Mouse (Mus musculus) midbrain, embryonic 13.5 days (tissue): ENCODE results near the gene Setd4. TPM values are rescaled to one million over a fixed set of nuclear protein-coding genes. Genes with fewer than 3 reads are reported as not detected.

Experiments used
- ATAC-seq: fragments of 200-750 bp; cut with Nextera tagmentation; 2 replicates; pipeline ENCODE4 v1.8.0; 2017; ENCODE audit warnings: mild to moderate bottlenecking, moderate TSS enrichment, moderate library complexity
- H3K27ac ChIP-seq: fragments of 300-500 bp; sonication (generic); 2 replicates; pipeline ENCODE4 v1.5.1; 2015; ENCODE audit warnings: inconsistent platforms, mild to moderate bottlenecking, moderate library complexity
- H3K27me3 ChIP-seq: fragments of 300-500 bp; sonication (generic); 2 replicates; pipeline ENCODE4 v1.6.1; 2015; ENCODE audit warnings: mild to moderate bottlenecking, inconsistent platforms
- H3K36me3 ChIP-seq: fragments of 300-500 bp; sonication (generic); 2 replicates; pipeline ENCODE4 v1.6.1; 2015; ENCODE audit warnings: mild to moderate bottlenecking, inconsistent platforms
- H3K4me1 ChIP-seq: fragments of 300-500 bp; sonication (generic); replicated peaks from 2 replicates; pipeline ENCODE4 v1.6.1; 2015; ENCODE audit warnings: inconsistent platforms
- H3K4me2 ChIP-seq: fragments of 300-500 bp; sonication (generic); replicated peaks from 2 replicates; pipeline ENCODE4 v1.6.1; 2015; ENCODE audit warnings: moderate library complexity, mild to moderate bottlenecking, inconsistent platforms
- H3K4me3 ChIP-seq: fragments of 300-500 bp; sonication (generic); replicated peaks from 2 replicates; pipeline ENCODE4 v1.5.1; 2015; ENCODE audit warnings: mild to moderate bottlenecking, inconsistent platforms
- H3K9ac ChIP-seq: fragments of 300-500 bp; sonication (generic); replicated peaks from 2 replicates; pipeline ENCODE4 v1.6.1; 2015; ENCODE audit warnings: mild to moderate bottlenecking, inconsistent platforms
- H3K9me3 ChIP-seq: fragments of 300-500 bp; sonication (generic); 2 replicates; pipeline ENCODE4 v1.6.1; 2016; ENCODE audit warnings: mild to moderate bottlenecking, inconsistent platforms
- WGBS: fragments of 180-500 bp; shearing (Covaris S2); methylation state at CpG from one replicate; pipeline ENCODE4 v1.1.7; 2015; 5-methylcytosine and 5-hydroxymethylcytosine counted together
- polyA plus RNA-seq: library from polyadenylated mRNA; unstranded; fragments of >200 nt; fragmentation: Nextera tagmentation; extraction: Ambion mirVana; gene quantifications from 2 replicates; pipeline ENCODE4 v1.2.1, GENCODE M21; 2015

The Setd4 gene
- polyA plus RNA-seq, 1 experiment from 2014 or later = 16.4 TPM

GRCm38 (mm10) chr16:93572383-93572782 lies 31.5 kb downstream of the Setd4 start:
- H3K27me3 ChIP-seq = no peaks in the 10 kb centered on the region
- H3K27ac ChIP-seq = no peak overlapping the region
- no peaks in the 10 kb centered on the region for H3K9me3 ChIP-seq
- WGBS = 96% methylated on average over 6 of the region's 6 CpGs
- H3K4me1 ChIP-seq = no peaks in the 10 kb centered on the region
- no peaks in the 10 kb centered on the region for H3K36me3 ChIP-seq
- no peak overlapping the region for H3K4me2 ChIP-seq
- no peak overlapping the region for H3K9ac ChIP-seq
- no peak; the same call in 1 of the 2 replicates for ATAC-seq
- H3K4me3 ChIP-seq = no peak overlapping the region

DNA sequence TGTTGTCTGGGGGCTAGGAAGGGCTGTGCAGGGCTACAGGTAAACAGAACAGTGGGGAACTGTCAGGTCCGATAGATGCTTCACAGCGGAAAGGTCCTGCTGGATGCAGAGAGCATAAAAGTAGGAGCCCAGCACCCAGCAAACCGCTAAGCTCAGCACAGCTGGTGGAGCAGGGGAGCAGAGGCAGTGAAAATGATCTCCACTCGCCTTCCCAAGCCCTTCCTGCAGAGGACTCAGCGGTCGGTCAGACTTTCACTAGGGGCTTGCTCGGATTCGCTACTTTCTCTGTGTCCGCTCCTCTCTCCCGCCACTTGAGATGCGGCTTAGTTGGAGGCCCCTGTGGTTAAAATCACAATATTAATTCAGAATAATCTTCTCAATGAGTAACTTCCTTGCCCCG lies 45.4 kb downstream of the Setd4 start:
- H3K4me3 ChIP-seq = no peak overlapping the region
- no peaks in the 10 kb centered on the region for H3K36me3 ChIP-seq
- no peak for ATAC-seq
- peaks cover 3% of the 10 kb centered on the region; the same call in 1 of the 2 replicates for H3K4me1 ChIP-seq
- H3K27me3 ChIP-seq = no peaks in the 10 kb centered on the region
- H3K9me3 ChIP-seq = no peaks in the 10 kb centered on the region
- H3K9ac ChIP-seq = no peak overlapping the region
- WGBS = 15% methylated on average over 12 of the region's 12 CpGs
- H3K27ac ChIP-seq = no peak overlapping the region
- peak overlapping the region; percentile 17; the same call in 1 of the 2 replicates for H3K4me2 ChIP-seq

DNA sequence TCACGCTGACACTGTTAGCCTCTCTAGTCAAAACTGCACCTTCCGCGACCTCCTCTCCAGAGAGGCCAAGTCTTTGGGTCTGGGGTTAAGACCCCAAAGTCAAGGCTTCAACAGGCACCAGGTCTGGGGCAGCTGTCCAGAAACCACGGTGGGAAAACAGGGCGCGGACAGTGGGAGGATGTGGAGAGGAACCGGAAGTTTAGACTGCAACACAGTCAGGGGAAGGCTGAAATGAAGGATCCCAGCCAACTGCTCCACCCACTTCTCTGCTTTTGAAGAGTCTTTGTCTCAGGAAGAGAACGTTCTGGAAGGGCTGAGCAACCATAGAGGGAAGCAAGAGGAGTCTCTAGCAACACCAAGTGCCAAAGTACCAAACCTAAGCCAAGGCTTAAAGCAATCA lies 46.2 kb downstream of the Setd4 start:
- H3K9me3 ChIP-seq = no peaks in the 10 kb centered on the region
- H3K4me2 ChIP-seq = no peak overlapping the region
- 75% methylated on average over 8 of the region's 8 CpGs for WGBS

DNA sequence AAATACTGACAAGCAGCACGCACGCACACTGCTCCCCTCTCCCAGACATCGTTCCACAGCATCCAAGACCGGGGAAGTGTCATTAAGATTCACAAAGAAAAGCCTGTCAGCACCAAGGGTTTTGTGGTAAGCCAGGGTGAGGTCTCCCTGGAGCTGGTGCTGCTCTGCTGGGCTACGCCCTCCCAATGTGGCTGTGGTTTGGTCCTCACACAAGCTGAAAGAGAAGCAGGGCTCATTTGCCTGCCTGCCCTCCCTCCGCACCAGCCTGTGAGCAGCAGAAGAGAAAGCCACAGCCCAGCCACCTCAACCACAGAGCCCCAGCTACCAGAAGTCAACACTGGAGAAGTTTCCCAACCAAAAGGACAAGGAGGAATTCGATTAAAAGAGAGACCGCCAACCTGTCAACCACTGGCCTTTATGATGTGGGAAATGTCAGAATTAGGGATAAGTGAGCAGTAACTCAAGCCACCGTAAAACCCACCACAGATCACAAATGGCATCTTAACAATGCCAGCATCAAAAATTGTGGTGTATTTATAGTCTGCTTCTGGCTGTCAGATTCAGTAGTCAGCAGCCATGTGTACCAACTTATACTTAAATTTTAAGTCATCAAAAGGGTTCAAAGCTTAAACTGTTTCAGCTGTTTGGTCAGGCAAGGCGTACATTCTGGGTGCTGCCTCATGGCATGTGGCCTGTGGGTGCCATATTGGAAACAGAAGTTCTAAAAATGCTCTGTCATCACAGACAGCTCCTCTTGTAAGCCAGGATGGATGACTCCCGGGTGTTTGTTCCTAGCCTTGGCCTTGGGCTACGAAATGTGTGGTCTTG lies 51.0 kb downstream of the Setd4 start:
- H3K4me2 ChIP-seq = no peak overlapping the region
- no peaks in the 10 kb centered on the region for H3K9me3 ChIP-seq
- no peak overlapping the region for H3K9ac ChIP-seq
- WGBS = 87% methylated on average over 12 of the region's 12 CpGs
- H3K27ac ChIP-seq = no peak overlapping the region
- no peak for ATAC-seq
- no peaks in the 10 kb centered on the region for H3K27me3 ChIP-seq
- H3K4me1 ChIP-seq = no peaks in the 10 kb centered on the region
- no peak overlapping the region for H3K4me3 ChIP-seq
- H3K36me3 ChIP-seq = no peaks in the 10 kb centered on the region

More for the DNA sequence above, 46.2 kb downstream of the Setd4 start:
- H3K4me1 ChIP-seq = peaks cover 3% of the 10 kb centered on the region; the same call in 1 of the 2 replicates
- no peak overlapping the region for H3K4me3 ChIP-seq
- no peak overlapping the region for H3K27ac ChIP-seq
- H3K9ac ChIP-seq = no peak overlapping the region
- no peaks in the 10 kb centered on the region for H3K36me3 ChIP-seq
- H3K27me3 ChIP-seq = no peaks in the 10 kb centered on the region
- ATAC-seq = no peak

DNA sequence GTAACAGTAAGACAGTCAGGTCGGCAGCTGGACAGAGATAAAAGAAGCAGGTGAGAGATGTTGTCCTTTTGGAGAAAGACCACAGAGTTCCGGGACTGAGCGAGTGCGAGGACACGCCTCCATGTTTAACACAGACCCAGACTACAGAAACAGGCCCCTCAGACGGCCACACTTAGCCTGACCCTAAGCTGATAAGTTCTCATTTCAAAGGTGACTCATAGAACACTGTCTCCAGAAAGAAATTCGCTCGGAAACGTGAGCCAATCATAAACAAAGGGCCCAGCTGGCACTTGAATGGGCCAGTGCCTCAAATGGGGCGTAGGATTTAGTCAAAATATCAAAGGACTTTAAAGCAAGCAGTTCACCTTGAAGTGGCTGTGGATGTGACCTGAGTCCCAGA lies 54.6 kb downstream of the Setd4 start:
- no peaks in the 10 kb centered on the region for H3K4me1 ChIP-seq
- no peaks in the 10 kb centered on the region for H3K36me3 ChIP-seq
- H3K4me3 ChIP-seq = no peak overlapping the region
- H3K27me3 ChIP-seq = no peaks in the 10 kb centered on the region
- H3K4me2 ChIP-seq = no peak overlapping the region
- no peak overlapping the region for H3K27ac ChIP-seq
- WGBS = 55% methylated on average over 10 of the region's 10 CpGs
- no peak overlapping the region for H3K9ac ChIP-seq
- ATAC-seq = no peak
- H3K9me3 ChIP-seq = no peaks in the 10 kb centered on the region

GRCm38 (mm10) chr16:93548045-93548444 lies 55.8 kb downstream of the Setd4 start:
- H3K9me3 ChIP-seq = no peaks in the 10 kb centered on the region

DNA sequence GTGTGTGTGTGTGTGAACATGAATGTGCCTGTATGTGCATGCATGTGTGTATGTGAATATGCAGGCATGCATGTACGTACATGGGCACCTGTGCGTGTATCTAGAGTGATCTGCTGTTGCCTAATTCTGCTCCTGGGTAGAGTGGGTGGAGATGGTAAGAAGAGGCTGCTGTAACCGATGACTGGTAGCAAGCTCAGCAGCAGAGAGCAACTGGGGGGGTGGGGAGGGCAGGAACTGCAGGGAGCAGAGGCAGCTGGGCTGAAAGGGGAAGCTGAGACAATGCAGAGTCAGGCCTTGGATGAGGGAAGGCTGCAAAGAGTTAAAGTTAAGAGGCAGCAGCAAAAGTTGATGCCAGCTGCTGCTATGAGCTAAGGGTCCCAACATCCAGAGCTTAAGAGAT lies 56.7 kb downstream of the Setd4 start:
- Histone ChIP-seq H3K4me1 (no peaks in the 10 kb centered on the region), H3K4me3 (no peak overlapping the region), H3K27me3 (peaks cover 6% of the 10 kb centered on the region; the same call in 1 of the 2 replicates), H3K9ac (no peak overlapping the region), H3K9me3 (no peaks in the 10 kb centered on the region), H3K36me3 (no peaks in the 10 kb centered on the region), H3K27ac (no peak overlapping the region), H3K4me2 (no peak overlapping the region)
- ATAC-seq = no peak
- 69% methylated on average over 3 of the region's 3 CpGs for WGBS

More at GRCm38 (mm10) chr16:93548045-93548444, 55.8 kb downstream of the Setd4 start:
- Histone ChIP-seq H3K4me3 (no peak overlapping the region), H3K27ac (no peak overlapping the region), H3K27me3 (peaks cover 3% of the 10 kb centered on the region; the same call in 1 of the 2 replicates), H3K4me2 (no peak overlapping the region), H3K4me1 (no peaks in the 10 kb centered on the region), H3K36me3 (no peaks in the 10 kb centered on the region), H3K9ac (no peak overlapping the region)
- ATAC-seq = no peak
- 85% methylated on average over 2 of the region's 2 CpGs for WGBS

GRCm38 (mm10) chr16:93546354-93546965 lies 57.4 kb downstream of the Setd4 start:
- no peaks in the 10 kb centered on the region for H3K4me1 ChIP-seq
- no peak overlapping the region for H3K4me2 ChIP-seq
- H3K27ac ChIP-seq = no peak overlapping the region
- no peak overlapping the region for H3K9ac ChIP-seq
- no peaks in the 10 kb centered on the region for H3K9me3 ChIP-seq
- H3K4me3 ChIP-seq = no peak overlapping the region
- no peaks in the 10 kb centered on the region for H3K36me3 ChIP-seq
- H3K27me3 ChIP-seq = peaks cover 6% of the 10 kb centered on the region; the same call in 1 of the 2 replicates
- no peak for ATAC-seq
- 84% methylated on average over 12 of the region's 12 CpGs for WGBS

- H3K27me3 ChIP-seq = peaks cover 6% of the 10 kb centered on the region; the same call in 1 of the 2 replicates
- 85% methylated on average over 4 of the region's 4 CpGs for whole genome bisulfite sequencing
- H3K27ac ChIP-seq = no peak overlapping the region
- no peaks in the 10 kb centered on the region for H3K9me3 ChIP-seq
- H3K4me2 ChIP-seq = no peak overlapping the region
- H3K36me3 ChIP-seq = no peaks in the 10 kb centered on the region
- no peak overlapping the region for H3K9ac ChIP-seq
- ATAC-seq = no peak
- no peaks in the 10 kb centered on the region for H3K4me1 ChIP-seq
- H3K4me3 ChIP-seq = no peak overlapping the region
Measured at GRCm38 (mm10) chr16:93544931-93545330, 58.9 kb downstream of the Setd4 start.

DNA sequence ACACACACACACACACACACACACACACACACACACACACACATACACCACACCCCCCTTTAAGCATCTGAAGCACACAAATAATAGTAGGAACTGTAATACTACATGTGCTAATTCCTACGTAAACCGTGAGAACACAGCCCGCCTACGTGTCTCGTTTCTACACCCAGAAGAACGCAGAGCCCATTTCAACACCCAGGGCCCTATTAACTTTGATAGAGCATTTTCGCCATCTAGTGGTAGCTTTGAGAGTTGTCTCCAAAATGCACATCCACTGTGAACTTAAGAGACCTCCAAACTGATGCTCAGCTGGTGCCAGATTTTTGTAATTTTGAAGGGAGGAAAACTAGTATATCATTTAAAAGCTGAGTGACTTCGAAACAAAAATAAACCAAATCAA lies 60.2 kb downstream of the Setd4 start:
- 7% methylated on average over 8 of the region's 8 CpGs for WGBS
- H3K4me2 ChIP-seq = no peak overlapping the region
- peak; percentile 77 for ATAC-seq

DNA sequence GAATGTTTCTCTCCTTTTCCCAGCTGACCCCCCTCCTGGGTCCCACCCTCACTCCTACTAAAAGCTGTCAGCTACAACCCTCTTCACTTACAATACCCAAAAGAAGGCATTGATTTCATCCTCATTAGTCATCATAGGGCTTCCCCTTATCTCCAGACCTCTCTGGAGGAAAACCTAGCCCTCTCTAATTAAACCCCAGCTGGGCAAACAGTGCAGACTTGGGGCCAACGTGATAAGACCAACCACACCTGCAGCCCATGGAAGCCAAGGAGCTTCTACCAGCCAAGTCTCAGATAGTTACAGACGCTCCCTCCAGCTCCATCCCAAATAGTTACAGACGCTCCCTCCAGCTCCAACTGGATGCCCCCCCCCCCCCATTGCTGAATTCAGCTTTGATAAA lies 64.0 kb downstream of the Setd4 start:
- no peak overlapping the region for H3K4me2 ChIP-seq
- ATAC-seq = no peak
- peaks cover 6% of the 10 kb centered on the region; the same call in 1 of the 2 replicates for H3K27me3 ChIP-seq
- WGBS = 74% methylated on average over 3 of the region's 3 CpGs
- no peak overlapping the region for H3K9ac ChIP-seq
- no peak overlapping the region for H3K27ac ChIP-seq
- H3K4me3 ChIP-seq = no peak overlapping the region
- H3K4me1 ChIP-seq = no peaks in the 10 kb centered on the region
- H3K9me3 ChIP-seq = no peaks in the 10 kb centered on the region
- no peaks in the 10 kb centered on the region for H3K36me3 ChIP-seq

More for the DNA sequence above, 60.2 kb downstream of the Setd4 start:
- Histone ChIP-seq H3K4me1 (no peaks in the 10 kb centered on the region), H3K4me3 (no peak overlapping the region), H3K9ac (no peak overlapping the region), H3K27me3 (peaks cover 6% of the 10 kb centered on the region; the same call in 1 of the 2 replicates), H3K9me3 (no peaks in the 10 kb centered on the region), H3K36me3 (no peaks in the 10 kb centered on the region), H3K27ac (no peak overlapping the region)

GRCm38 (mm10) chr16:93535151-93535853 lies 68.6 kb downstream of the Setd4 start:
- Histone ChIP-seq H3K36me3 (no peaks in the 10 kb centered on the region), H3K4me3 (no peak overlapping the region), H3K27me3 (no peaks in the 10 kb centered on the region), H3K27ac (no peak overlapping the region), H3K9ac (no peak overlapping the region), H3K9me3 (no peaks in the 10 kb centered on the region), H3K4me1 (no peaks in the 10 kb centered on the region), H3K4me2 (no peak overlapping the region)
- WGBS = 86% methylated on average over 6 of the region's 6 CpGs
- ATAC-seq = no peak
